Mouse (Mus musculus) ES-Bruce4 (cell line): ENCODE results near the gene Mlkl.

Experiments used
- CTCF ChIP-seq: IDR thresholded peaks from one replicate; pipeline ENCODE4 v1.8.1; 2011; ENCODE audit warnings: low read depth, low read length
- POLR2A ChIP-seq: IDR thresholded peaks from one replicate; pipeline ENCODE4 v1.8.1; 2011; ENCODE audit warnings: low read length; ENCODE audit not compliant: insufficient read depth

DNA sequence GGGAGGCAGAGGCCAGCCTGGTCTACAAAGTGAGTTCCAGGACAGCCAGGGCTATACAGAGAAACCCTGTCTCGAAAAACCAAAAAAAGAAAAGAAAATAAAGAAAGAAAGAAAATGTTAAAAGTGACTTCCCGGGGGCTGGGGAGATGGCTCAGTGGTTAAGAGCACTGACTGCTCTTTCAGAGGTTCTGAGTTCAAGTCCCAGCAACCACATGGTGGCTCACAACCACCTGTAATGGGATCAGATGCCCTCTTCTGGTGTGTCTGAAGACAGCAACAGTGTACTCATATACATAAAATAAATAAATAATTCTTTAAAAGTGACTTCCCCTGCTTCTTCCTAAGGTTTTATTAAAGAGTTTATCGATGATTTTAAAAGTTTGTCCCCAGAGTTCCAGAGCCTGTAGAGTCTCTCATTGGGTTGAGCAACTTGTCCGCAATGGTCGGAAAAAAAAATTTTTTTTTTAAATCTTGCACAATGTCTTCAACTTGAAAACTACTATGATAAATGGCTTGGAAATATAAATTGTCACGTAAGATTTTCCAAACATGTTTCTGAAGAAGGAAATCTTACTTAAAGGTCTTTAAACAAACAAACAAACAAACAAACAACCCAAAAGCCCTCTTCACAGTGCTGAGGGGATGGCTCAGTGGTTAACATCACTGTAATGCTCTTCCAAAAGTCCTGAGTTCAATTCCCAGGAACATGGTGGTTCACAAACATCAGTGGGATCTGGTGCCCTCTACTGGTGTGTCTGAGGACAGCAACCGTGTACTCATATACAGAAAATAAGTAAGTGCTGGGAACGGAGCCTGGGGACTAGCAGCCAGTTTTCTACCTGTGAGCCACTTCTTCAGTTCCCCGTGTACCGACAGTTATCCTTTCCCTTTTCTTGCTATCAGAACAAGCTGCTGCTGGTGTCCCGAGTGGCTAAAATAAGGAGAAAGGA lies 37.1 kb downstream of the Mlkl start:
- TF ChIP-seq CTCF (peak; percentile 30), POLR2A (no peak)
